Mouse (Mus musculus): ENCODE results near the gene Rere. TPM values are rescaled to one million over a fixed set of nuclear protein-coding genes. Genes with fewer than 3 reads are reported as not detected.

Rere gene
- polyA plus RNA-seq, 1 experiment from 2014 or later, result 19.7 TPM

GRCm38 (mm10) chr4:150450081-150450691, 168.7 kb downstream of the Rere start:
- no peak overlapping the region for H3K27ac ChIP-seq
- H3K27me3 ChIP-seq, result no peaks in the 10 kb centered on the region
- H3K9me3 ChIP-seq, result no peaks in the 10 kb centered on the region
- H3K36me3 ChIP-seq, result no peaks in the 10 kb centered on the region
- no peak overlapping the region for H3K9ac ChIP-seq
- peaks cover 36% of the 10 kb centered on the region for H3K4me1 ChIP-seq
- no peak overlapping the region for H3K4me3 ChIP-seq
- no peak overlapping the region for H3K4me2 ChIP-seq
- 82% methylated on average over 6 of the region's 6 CpGs for WGBS
- no peak for ATAC-seq (ENCODE audit: insufficient number of reproducible peaks, low FRiP score, low TSS enrichment, low read depth)

- no peak overlapping the region for H3K9ac ChIP-seq
- WGBS, result 53% methylated on average over 11 of the region's 11 CpGs
- no peaks in the 10 kb centered on the region for H3K9me3 ChIP-seq
- no peak overlapping the region for H3K4me3 ChIP-seq
- no peak overlapping the region for H3K27ac ChIP-seq
- H3K27me3 ChIP-seq, result no peaks in the 10 kb centered on the region
- peaks cover 25% of the 10 kb centered on the region for H3K4me1 ChIP-seq
- no peaks in the 10 kb centered on the region for H3K36me3 ChIP-seq
- no peak overlapping the region for H3K4me2 ChIP-seq
- no peak for ATAC-seq (ENCODE audit: insufficient number of reproducible peaks, low FRiP score, low TSS enrichment, low read depth)
Measured at GRCm38 (mm10) chr4:150452155-150452847, 170.9 kb downstream of the Rere start.

- ATAC-seq (ENCODE audit: insufficient number of reproducible peaks, low FRiP score, low TSS enrichment, low read depth), result no peak
- no peaks in the 10 kb centered on the region for H3K36me3 ChIP-seq
- H3K9ac ChIP-seq, result no peak overlapping the region
- 0 out of 2 replicates have a peak overlapping the region, but pooled peaks have one; percentile 38 for H3K27ac ChIP-seq
- no peak overlapping the region for H3K4me2 ChIP-seq
- 58% methylated on average over 12 of the region's 12 CpGs for WGBS
- H3K27me3 ChIP-seq, result no peaks in the 10 kb centered on the region
- peaks cover 17% of the 10 kb centered on the region for H3K4me1 ChIP-seq
- no peak overlapping the region for H3K4me3 ChIP-seq
- no peaks in the 10 kb centered on the region for H3K9me3 ChIP-seq
Measured at GRCm38 (mm10) chr4:150454571-150455306, 173.3 kb downstream of the Rere start.

GRCm38 (mm10) chr4:150455750-150456149, 174.3 kb downstream of the Rere start:
- Histone ChIP-seq H3K4me3 (no peak overlapping the region), H3K4me2 (no peak overlapping the region), H3K9me3 (no peaks in the 10 kb centered on the region), H3K27me3 (no peaks in the 10 kb centered on the region), H3K36me3 (no peaks in the 10 kb centered on the region), H3K27ac (no peak overlapping the region), H3K9ac (no peak overlapping the region), H3K4me1 (peaks cover 17% of the 10 kb centered on the region)
- no peak for ATAC-seq (ENCODE audit: insufficient number of reproducible peaks, low FRiP score, low TSS enrichment, low read depth)
- 70% methylated on average over 1 of the region's 1 CpGs for WGBS

- Histone ChIP-seq H3K4me2 (no peak overlapping the region), H3K27me3 (no peaks in the 10 kb centered on the region), H3K9me3 (no peaks in the 10 kb centered on the region), H3K36me3 (no peaks in the 10 kb centered on the region), H3K4me3 (no peak overlapping the region), H3K9ac (no peak overlapping the region), H3K4me1 (peaks cover 19% of the 10 kb centered on the region), H3K27ac (no peak overlapping the region)
- ATAC-seq (ENCODE audit: insufficient number of reproducible peaks, low FRiP score, low TSS enrichment, low read depth), result no peak
- WGBS, result 82% methylated on average over 7 of the region's 7 CpGs
Measured at GRCm38 (mm10) chr4:150456452-150456851, 175.0 kb downstream of the Rere start.

- 73% methylated on average over 2 of the region's 2 CpGs for WGBS
- H3K4me1 ChIP-seq, result peaks cover 20% of the 10 kb centered on the region
- no peaks in the 10 kb centered on the region for H3K36me3 ChIP-seq
- H3K4me3 ChIP-seq, result no peak overlapping the region
- H3K9ac ChIP-seq, result no peak overlapping the region
- H3K4me2 ChIP-seq, result no peak overlapping the region
- no peak overlapping the region for H3K27ac ChIP-seq
- ATAC-seq (ENCODE audit: insufficient number of reproducible peaks, low FRiP score, low TSS enrichment, low read depth), result no peak
- no peaks in the 10 kb centered on the region for H3K9me3 ChIP-seq
- H3K27me3 ChIP-seq, result no peaks in the 10 kb centered on the region
Measured at GRCm38 (mm10) chr4:150456886-150457285, 175.4 kb downstream of the Rere start.

GRCm38 (mm10) chr4:150457353-150457752, 175.9 kb downstream of the Rere start:
- Histone ChIP-seq H3K9ac (no peak overlapping the region), H3K4me2 (no peak overlapping the region), H3K4me3 (no peak overlapping the region), H3K27ac (no peak overlapping the region), H3K9me3 (no peaks in the 10 kb centered on the region), H3K27me3 (no peaks in the 10 kb centered on the region), H3K36me3 (no peaks in the 10 kb centered on the region), H3K4me1 (peaks cover 18% of the 10 kb centered on the region)
- WGBS, result 76% methylated on average over 4 of the region's 4 CpGs
- ATAC-seq (ENCODE audit: insufficient number of reproducible peaks, low FRiP score, low TSS enrichment, low read depth), result no peak

GRCm38 (mm10) chr4:150457771-150458170, 176.3 kb downstream of the Rere start:
- no peak overlapping the region for H3K27ac ChIP-seq
- H3K9me3 ChIP-seq, result no peaks in the 10 kb centered on the region
- no peak overlapping the region for H3K4me3 ChIP-seq
- 77% methylated on average over 7 of the region's 7 CpGs for WGBS
- no peak overlapping the region for H3K9ac ChIP-seq
- no peaks in the 10 kb centered on the region for H3K27me3 ChIP-seq
- no peaks in the 10 kb centered on the region for H3K36me3 ChIP-seq
- peaks cover 19% of the 10 kb centered on the region for H3K4me1 ChIP-seq
- no peak for ATAC-seq (ENCODE audit: insufficient number of reproducible peaks, low FRiP score, low TSS enrichment, low read depth)
- no peak overlapping the region for H3K4me2 ChIP-seq

- peaks cover 20% of the 10 kb centered on the region for H3K4me1 ChIP-seq
- no peaks in the 10 kb centered on the region for H3K27me3 ChIP-seq
- no peak overlapping the region for H3K27ac ChIP-seq
- H3K36me3 ChIP-seq, result no peaks in the 10 kb centered on the region
- H3K4me2 ChIP-seq, result no peak overlapping the region
- H3K9me3 ChIP-seq, result no peaks in the 10 kb centered on the region
- H3K9ac ChIP-seq, result no peak overlapping the region
- 65% methylated on average over 6 of the region's 6 CpGs for WGBS
- no peak overlapping the region for H3K4me3 ChIP-seq
- no peak for ATAC-seq (ENCODE audit: insufficient number of reproducible peaks, low FRiP score, low TSS enrichment, low read depth)
Measured at GRCm38 (mm10) chr4:150459022-150459794, 177.8 kb downstream of the Rere start.

- Histone ChIP-seq H3K4me2 (no peak overlapping the region), H3K9me3 (no peaks in the 10 kb centered on the region), H3K27ac (no peak overlapping the region), H3K4me3 (no peak overlapping the region), H3K27me3 (no peaks in the 10 kb centered on the region), H3K9ac (no peak overlapping the region), H3K4me1 (peaks cover 16% of the 10 kb centered on the region), H3K36me3 (no peaks in the 10 kb centered on the region)
- WGBS, result 63% methylated on average over 5 of the region's 5 CpGs
- ATAC-seq (ENCODE audit: insufficient number of reproducible peaks, low FRiP score, low TSS enrichment, low read depth), result no peak
Measured at GRCm38 (mm10) chr4:150460451-150460850, 179.0 kb downstream of the Rere start.

- no peak for ATAC-seq (ENCODE audit: insufficient number of reproducible peaks, low FRiP score, low TSS enrichment, low read depth)
- H3K9me3 ChIP-seq, result no peaks in the 10 kb centered on the region
- WGBS, result 57% methylated on average over 5 of the region's 5 CpGs
- H3K4me2 ChIP-seq, result no peak overlapping the region
- H3K27me3 ChIP-seq, result no peaks in the 10 kb centered on the region
- H3K27ac ChIP-seq, result no peak overlapping the region
- H3K9ac ChIP-seq, result no peak overlapping the region
- no peaks in the 10 kb centered on the region for H3K36me3 ChIP-seq
- H3K4me3 ChIP-seq, result no peak overlapping the region
- peaks cover 16% of the 10 kb centered on the region for H3K4me1 ChIP-seq
Measured at GRCm38 (mm10) chr4:150461011-150461410, 179.6 kb downstream of the Rere start.
